Mouse (Mus musculus): ENCODE results near the gene Ndufaf8.

Gene Ndufaf8

GRCm38 (mm10) chr11:120098588-120099511 lies at the start of gene Ndufaf8, which contains the start of gene Tepsin:
TSS of gene Ndufaf8 (plus strand) at chr11:120098928.
TSS of gene Tepsin (minus strand) at chr11:120098731.
- peak; percentile 96 for DNase-seq (ENCODE audit: inconsistent ontology term)

GRCm38 (mm10) chr11:120049067-120049466 lies 49.7 kb upstream of the Ndufaf8 start:
- peak; percentile 68 for DNase-seq (ENCODE audit: inconsistent ontology term)

GRCm38 (mm10) chr11:120051124-120051811 lies 47.5 kb upstream of the Ndufaf8 start:
- DNase-seq (ENCODE audit: inconsistent ontology term) = no peak

- no peak for DNase-seq (ENCODE audit: inconsistent ontology term)
Observed at GRCm38 (mm10) chr11:120052274-120052673, 46.5 kb upstream of the Ndufaf8 start.

- no peak for DNase-seq (ENCODE audit: inconsistent ontology term)
Observed at GRCm38 (mm10) chr11:120053846-120054245, 44.9 kb upstream of the Ndufaf8 start.

GRCm38 (mm10) chr11:120055953-120056732 lies 42.6 kb upstream of the Ndufaf8 start:
- no peak for DNase-seq (ENCODE audit: inconsistent ontology term)

- DNase-seq (ENCODE audit: inconsistent ontology term) = no peak
Observed at GRCm38 (mm10) chr11:120060634-120061033, 38.1 kb upstream of the Ndufaf8 start.

- DNase-seq (ENCODE audit: inconsistent ontology term) = no peak
Observed at GRCm38 (mm10) chr11:120063326-120063725, 35.4 kb upstream of the Ndufaf8 start.

- no peak for DNase-seq (ENCODE audit: inconsistent ontology term)
Observed at GRCm38 (mm10) chr11:120064006-120064667, 34.6 kb upstream of the Ndufaf8 start.

- DNase-seq (ENCODE audit: inconsistent ontology term) = no peak
Observed at GRCm38 (mm10) chr11:120064668-120065040, 34.1 kb upstream of the Ndufaf8 start.

GRCm38 (mm10) chr11:120065291-120065690 lies 33.4 kb upstream of the Ndufaf8 start:
- peak; percentile 25 for DNase-seq (ENCODE audit: inconsistent ontology term)

- DNase-seq (ENCODE audit: inconsistent ontology term) = no peak
Observed at GRCm38 (mm10) chr11:120067834-120068233, 30.9 kb upstream of the Ndufaf8 start.

- DNase-seq (ENCODE audit: inconsistent ontology term) = no peak
Observed at GRCm38 (mm10) chr11:120069261-120069660, 29.5 kb upstream of the Ndufaf8 start.

- no peak for DNase-seq (ENCODE audit: inconsistent ontology term)
Observed at GRCm38 (mm10) chr11:120070286-120070930, 28.3 kb upstream of the Ndufaf8 start.

- DNase-seq (ENCODE audit: inconsistent ontology term) = peak; percentile 39
Observed at GRCm38 (mm10) chr11:120071065-120071464, 27.7 kb upstream of the Ndufaf8 start.

GRCm38 (mm10) chr11:120071731-120072320 lies 26.9 kb upstream of the Ndufaf8 start:
- DNase-seq (ENCODE audit: inconsistent ontology term) = no peak

GRCm38 (mm10) chr11:120072986-120073647 lies 25.6 kb upstream of the Ndufaf8 start:
- no peak for DNase-seq (ENCODE audit: inconsistent ontology term)

GRCm38 (mm10) chr11:120076191-120076590 lies 22.5 kb upstream of the Ndufaf8 start:
- no peak for DNase-seq (ENCODE audit: inconsistent ontology term)

GRCm38 (mm10) chr11:120080282-120080681 lies 18.4 kb upstream of the Ndufaf8 start:
- DNase-seq (ENCODE audit: inconsistent ontology term) = no peak

All from Muller cell, postnatal 12 days (primary cell).